Mouse (Mus musculus) limb, embryonic 13.5 days (tissue): ENCODE results near the gene Zfp839. TPM values are rescaled to one million over a fixed set of nuclear protein-coding genes. Genes with fewer than 3 reads are reported as not detected.
A peak's percentile ranks its signal among the peaks of the same experiment; 100 is the strongest.
"Not testable (repeated sequence)": the region's sequence is repeated elsewhere in the genome, so short reads cannot be mapped to it uniquely, and the experiment has no call there.

Experiments
- ATAC-seq: fragments of 200-750 bp; cut with Nextera tagmentation; 2 replicates; pipeline ENCODE4 v1.8.0; 2017; ENCODE audit warnings: low read depth, moderate number of reproducible peaks, moderate TSS enrichment; ENCODE audit not compliant: low FRiP score
- H3K27ac ChIP-seq: fragments of 300-500 bp; sonication (generic); 2 replicates; pipeline ENCODE4 v1.5.1; 2015; ENCODE audit warnings: inconsistent platforms, mild to moderate bottlenecking, moderate library complexity
- H3K27me3 ChIP-seq: fragments of 300-500 bp; sonication (generic); 2 replicates; pipeline ENCODE4 v1.6.1; 2015; ENCODE audit warnings: mild to moderate bottlenecking, inconsistent platforms
- H3K36me3 ChIP-seq: fragments of 300-500 bp; sonication (generic); 2 replicates; pipeline ENCODE4 v1.6.1; 2015; ENCODE audit warnings: inconsistent platforms, mild to moderate bottlenecking, moderate library complexity
- H3K4me1 ChIP-seq: fragments of 300-500 bp; sonication (generic); 2 replicates; pipeline ENCODE4 v1.6.1; 2015; ENCODE audit warnings: inconsistent platforms
- H3K4me2 ChIP-seq: fragments of 300-500 bp; sonication (generic); replicated peaks from 2 replicates; pipeline ENCODE4 v1.6.1; 2015; ENCODE audit warnings: inconsistent platforms, mild to moderate bottlenecking, moderate library complexity
- H3K4me3 ChIP-seq: fragments of 300-500 bp; sonication (generic); 2 replicates; pipeline ENCODE4 v1.5.1; 2015; ENCODE audit warnings: moderate library complexity, mild to moderate bottlenecking, inconsistent platforms
- H3K9ac ChIP-seq: fragments of 300-500 bp; sonication (generic); 2 replicates; pipeline ENCODE4 v1.6.1; 2015; ENCODE audit warnings: mild to moderate bottlenecking, inconsistent platforms
- H3K9me3 ChIP-seq: fragments of 300-500 bp; sonication (generic); 2 replicates; pipeline ENCODE4 v1.6.1; 2016; ENCODE audit warnings: inconsistent platforms
- WGBS: fragments of 180-500 bp; shearing (Covaris S2); methylation state at CpG from one replicate; pipeline ENCODE4 v1.1.7; 2015; 5-methylcytosine and 5-hydroxymethylcytosine counted together
- polyA plus RNA-seq: library from polyadenylated mRNA; unstranded; fragments of >200 nt; fragmentation: Nextera tagmentation; extraction: Ambion mirVana; gene quantifications from 2 replicates; pipeline ENCODE4 v1.2.1, GENCODE M21; 2015

Gene Zfp839
- polyA plus RNA-seq, 1 experiment from 2014 or later: 7.0 TPM

- Histone ChIP-seq H3K27me3 (peaks cover 35% of the 10 kb centered on the region), H3K4me1 (peaks cover 32% of the 10 kb centered on the region), H3K9me3 (no peaks in the 10 kb centered on the region), H3K4me2 (peak overlapping the region; percentile 70), H3K36me3 (no peaks in the 10 kb centered on the region), H3K27ac (no peak overlapping the region), H3K4me3 (peak overlapping the region; percentile 50), H3K9ac (peak overlapping the region; percentile 63)
- no peak for ATAC-seq
- WGBS: 21% methylated on average over 32 of the region's 32 CpGs
Measured at GRCm38 (mm10) chr12:110843194-110844048, 6.6 kb upstream of the Zfp839 start.

GRCm38 (mm10) chr12:110844227-110845130 lies 5.6 kb upstream of the Zfp839 start:
- ATAC-seq: no peak; the same call in 1 of the 2 replicates
- Histone ChIP-seq H3K27ac (peak overlapping the region; percentile 15; the same call in 1 of the 2 replicates), H3K4me2 (peak overlapping the region; percentile 70), H3K4me3 (peak overlapping the region; percentile 50), H3K4me1 (peaks cover 34% of the 10 kb centered on the region), H3K36me3 (no peaks in the 10 kb centered on the region), H3K9ac (peak overlapping the region; percentile 63), H3K9me3 (no peaks in the 10 kb centered on the region), H3K27me3 (peaks cover 37% of the 10 kb centered on the region)
- WGBS: 1% methylated on average over 42 of the region's 42 CpGs

- Histone ChIP-seq H3K9ac (peak overlapping the region; percentile 63), H3K4me2 (peak overlapping the region; percentile 70), H3K27me3 (peaks cover 37% of the 10 kb centered on the region), H3K36me3 (no peaks in the 10 kb centered on the region), H3K9me3 (no peaks in the 10 kb centered on the region), H3K27ac (peak overlapping the region; percentile 15; the same call in 1 of the 2 replicates), H3K4me1 (peaks cover 30% of the 10 kb centered on the region), H3K4me3 (peak overlapping the region; percentile 50)
- peak; percentile 65 for ATAC-seq
- 1% methylated on average over 36 of the region's 36 CpGs for WGBS
Measured at GRCm38 (mm10) chr12:110845131-110845880, 4.7 kb upstream of the Zfp839 start.

GRCm38 (mm10) chr12:110846191-110846765 lies 3.8 kb upstream of the Zfp839 start:
- no peak for ATAC-seq
- peak overlapping the region; percentile 50 for H3K4me3 ChIP-seq
- H3K27ac ChIP-seq: no peak overlapping the region
- peak overlapping the region; percentile 70 for H3K4me2 ChIP-seq
- WGBS: 66% methylated on average over 6 of the region's 6 CpGs
- no peaks in the 10 kb centered on the region for H3K9me3 ChIP-seq
- H3K4me1 ChIP-seq: peaks cover 38% of the 10 kb centered on the region
- no peak overlapping the region; the same call in 1 of the 2 replicates for H3K9ac ChIP-seq
- H3K36me3 ChIP-seq: no peaks in the 10 kb centered on the region
- peaks cover 37% of the 10 kb centered on the region for H3K27me3 ChIP-seq

GRCm38 (mm10) chr12:110850929-110851256 lies 840 bp downstream of the Zfp839 start:
- Histone ChIP-seq H3K27ac (peak overlapping the region; percentile 73; the same call in 1 of the 2 replicates), H3K9ac (peak overlapping the region; percentile 93), H3K36me3 (peaks cover 13% of the 10 kb centered on the region), H3K27me3 (peaks cover 23% of the 10 kb centered on the region), H3K4me3 (peak overlapping the region; percentile 87), H3K4me1 (peaks cover 22% of the 10 kb centered on the region), H3K4me2 (peak overlapping the region; percentile 78), H3K9me3 (no peaks in the 10 kb centered on the region)
- ATAC-seq: no peak
- 14% methylated on average over 9 of the region's 9 CpGs for WGBS

GRCm38 (mm10) chr12:110851414-110851813 lies 1.4 kb downstream of the Zfp839 start:
- no peak overlapping the region for H3K27ac ChIP-seq
- H3K9me3 ChIP-seq: no peaks in the 10 kb centered on the region
- H3K4me1 ChIP-seq: peaks cover 17% of the 10 kb centered on the region
- peaks cover 17% of the 10 kb centered on the region for H3K36me3 ChIP-seq
- peaks cover 18% of the 10 kb centered on the region for H3K27me3 ChIP-seq
- 82% methylated on average over 12 of the region's 12 CpGs for WGBS
- H3K9ac ChIP-seq: peak overlapping the region; percentile 93
- H3K4me2 ChIP-seq: peak overlapping the region; percentile 78
- H3K4me3 ChIP-seq: peak overlapping the region; percentile 87
- no peak for ATAC-seq

- 96% methylated on average over 1 of the region's 1 CpGs for WGBS
- peaks cover 17% of the 10 kb centered on the region for H3K4me1 ChIP-seq
- H3K4me3 ChIP-seq: no peak overlapping the region
- no peak for ATAC-seq
- H3K4me2 ChIP-seq: no peak overlapping the region; the same call in 1 of the 2 replicates
- peaks cover 13% of the 10 kb centered on the region for H3K27me3 ChIP-seq
- H3K27ac ChIP-seq: no peak overlapping the region
- H3K9ac ChIP-seq: no peak overlapping the region
- peaks cover 18% of the 10 kb centered on the region for H3K36me3 ChIP-seq
- no peaks in the 10 kb centered on the region for H3K9me3 ChIP-seq
Measured at GRCm38 (mm10) chr12:110851923-110852322, 1.9 kb downstream of the Zfp839 start.

- Histone ChIP-seq H3K27me3 (no peaks in the 10 kb centered on the region), H3K36me3 (peaks cover 40% of the 10 kb centered on the region), H3K4me1 (peaks cover 12% of the 10 kb centered on the region), H3K27ac (no peak overlapping the region), H3K9me3 (no peaks in the 10 kb centered on the region), H3K4me3 (no peak overlapping the region), H3K9ac (peak overlapping the region; percentile 4; the same call in 1 of the 2 replicates), H3K4me2 (no peak overlapping the region)
- 83% methylated on average over 32 of the region's 32 CpGs for WGBS
- no peak for ATAC-seq
Measured at GRCm38 (mm10) chr12:110854786-110855737, 5.0 kb downstream of the Zfp839 start.

- Histone ChIP-seq H3K4me2 (no peak overlapping the region), H3K4me1 (no peaks in the 10 kb centered on the region), H3K27ac (no peak overlapping the region), H3K9ac (no peak overlapping the region), H3K4me3 (no peak overlapping the region), H3K36me3 (peaks cover 55% of the 10 kb centered on the region), H3K9me3 (no peaks in the 10 kb centered on the region), H3K27me3 (no peaks in the 10 kb centered on the region)
- no peak for ATAC-seq
- WGBS: 71% methylated on average over 7 of the region's 7 CpGs
Measured at GRCm38 (mm10) chr12:110857196-110857595, 7.1 kb downstream of the Zfp839 start.

GRCm38 (mm10) chr12:110858681-110859080 lies 8.6 kb downstream of the Zfp839 start:
- H3K27ac ChIP-seq, H3K9me3 ChIP-seq, H3K4me3 ChIP-seq, ATAC-seq, H3K4me1 ChIP-seq, H3K4me2 ChIP-seq, H3K27me3 ChIP-seq, H3K9ac ChIP-seq: not testable (repeated sequence)
- 96% methylated on average over 15 of the region's 15 CpGs for WGBS
- peaks cover 63% of the 10 kb centered on the region for H3K36me3 ChIP-seq
